Mouse (Mus musculus): ENCODE measurements around the gene Zfp992.
"Not testable (repeated sequence)": the region's sequence is repeated elsewhere in the genome, so short reads cannot be mapped to it uniquely, and the experiment has no call there.

Gene Zfp992

GRCm38 (mm10) chr4:146517150-146517549, 68.3 kb downstream of the Zfp992 start:
- DNase-seq (ENCODE audit: low spot score in 2 of 2) = not testable (repeated sequence)
